Mouse (Mus musculus): ENCODE results near the gene Gm11937.

Gm11937 gene

DNA sequence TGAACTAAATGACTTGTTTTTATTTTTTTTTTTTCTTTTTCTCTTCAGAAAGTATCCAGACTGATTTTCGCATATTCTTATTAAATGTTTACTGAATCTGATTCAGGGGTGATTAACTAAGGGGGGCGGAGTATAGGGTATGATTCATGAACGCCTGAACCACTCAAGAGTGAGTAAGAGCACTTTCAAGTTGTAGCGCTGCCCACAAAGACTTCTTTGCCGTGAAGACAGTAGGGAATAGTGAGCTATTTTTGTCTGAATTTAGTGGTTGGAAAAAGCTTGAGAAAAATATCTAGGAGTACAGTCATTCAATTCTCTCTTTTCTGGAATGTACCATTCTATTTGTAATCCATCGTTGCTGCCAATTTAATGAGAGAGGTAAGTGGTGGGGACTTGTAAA lies 28.4 kb downstream of the Gm11937 start:
- in situ Hi-C loops (cut with MseI, MboI) = no loop called here

DNA sequence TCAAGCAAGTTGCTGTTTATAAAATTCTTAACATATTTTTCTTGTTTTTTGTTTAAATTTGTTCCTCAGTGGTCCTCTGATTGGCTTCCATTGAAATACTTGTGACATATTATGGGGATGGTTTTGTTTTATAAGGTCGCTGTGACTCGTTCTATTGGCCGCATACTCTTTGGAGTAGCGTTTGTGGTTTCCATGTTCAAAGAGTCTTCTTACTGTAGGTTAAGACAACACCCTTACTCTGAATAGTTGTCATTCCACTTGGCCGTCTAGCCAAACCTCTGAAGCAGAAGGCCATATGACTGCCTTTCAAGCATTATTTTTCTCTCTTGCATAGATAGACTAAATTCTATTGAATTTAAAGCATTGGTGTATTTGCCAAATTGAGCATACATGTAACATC lies 28.9 kb downstream of the Gm11937 start:
- in situ Hi-C loops (cut with MseI, MboI) = no loop called here

DNA sequence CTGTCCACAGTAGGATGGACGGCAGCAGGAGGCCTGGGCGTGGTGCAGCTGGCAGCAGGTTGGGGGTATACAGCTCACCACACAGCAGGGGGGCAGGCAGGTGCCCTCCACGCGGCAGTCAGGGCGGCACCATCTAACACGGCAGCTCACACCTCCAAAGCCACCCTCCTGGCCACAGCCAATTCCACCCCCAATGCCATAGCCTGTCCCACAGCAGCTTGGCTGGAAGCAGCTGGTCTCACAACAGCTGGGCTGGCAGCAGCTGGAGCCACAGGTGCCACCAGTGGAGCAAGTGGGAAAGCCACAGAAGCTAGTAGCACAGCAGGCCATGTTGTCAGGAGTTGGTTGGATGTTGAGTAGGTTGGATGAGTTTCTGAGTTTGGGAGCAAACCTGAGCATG lies 29.4 kb downstream of the Gm11937 start, which contains the start of gene Krtap1-5:
Krtap1-5 (minus strand) TSS at position 381 of the 400 bp plus-strand sequence.
- in situ Hi-C loops (cut with MseI, MboI) = no loop called here

DNA sequence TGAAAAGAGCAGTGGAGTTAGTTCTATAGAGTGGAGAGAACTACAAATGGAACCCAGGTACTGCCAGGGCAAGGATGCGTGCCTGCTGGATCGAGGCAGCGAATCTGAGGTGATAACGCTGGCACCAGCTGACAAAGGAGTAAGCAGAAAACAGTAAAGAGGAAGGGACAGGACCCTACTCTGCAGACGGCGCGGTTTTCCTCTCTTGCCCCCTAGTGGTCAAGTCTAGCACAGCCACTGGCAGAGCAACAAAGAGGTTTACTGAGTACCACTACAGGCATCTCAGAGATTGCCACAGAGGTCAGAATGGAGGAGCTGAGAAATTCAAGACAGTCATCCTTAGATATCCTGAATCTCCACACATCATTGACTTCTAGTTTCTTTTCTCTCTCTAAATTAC lies 35.9 kb downstream of the Gm11937 start:
- in situ Hi-C loops (cut with MseI, MboI) = loop anchor here in 1 of 2 experiments (10.0 kb wide), 1 partner anchor 109 kb away; no protein-coding TSS in a partner anchor

DNA sequence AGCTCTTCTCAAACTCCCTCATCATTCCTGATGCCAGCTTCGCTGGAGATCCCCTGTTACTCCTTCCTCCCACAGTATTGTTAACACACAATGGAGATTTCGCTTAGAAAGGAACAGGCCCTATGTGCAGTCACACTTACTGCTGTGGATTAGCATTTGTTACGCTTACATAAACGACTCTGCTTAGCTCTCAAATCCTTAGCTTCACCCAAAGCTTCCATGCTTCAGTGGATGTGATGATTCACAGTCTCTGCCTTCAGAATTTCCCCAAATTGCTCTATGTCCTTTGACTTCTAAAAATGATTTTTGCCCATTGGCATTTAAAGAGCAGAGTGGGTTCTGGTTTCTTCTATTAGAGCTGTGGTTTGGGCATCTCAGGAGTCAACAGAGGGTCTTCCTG lies 36.8 kb downstream of the Gm11937 start:
- in situ Hi-C loops (cut with MseI, MboI) = loop anchor here in 1 of 2 experiments (10.0 kb wide), 1 partner anchor 108 kb away; no protein-coding TSS in a partner anchor

DNA sequence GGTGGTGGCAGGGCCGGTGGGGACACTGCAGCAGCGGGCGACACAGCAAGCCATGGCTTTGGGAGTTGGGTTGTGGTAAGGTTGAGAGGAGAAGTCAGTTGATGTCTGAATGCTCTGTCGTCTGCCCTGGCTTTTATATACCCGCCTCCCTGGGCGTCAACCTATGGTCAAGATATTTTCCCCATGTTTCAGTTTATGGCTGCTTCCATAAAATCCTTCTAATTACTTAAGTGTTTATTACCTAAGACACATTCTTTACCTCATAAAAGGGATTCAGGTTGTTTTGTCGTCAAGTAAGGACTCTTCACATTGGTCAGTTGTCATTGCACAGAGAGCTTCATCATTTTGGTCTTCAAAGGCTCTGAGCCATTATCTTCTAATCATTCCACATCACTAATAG lies 43.5 kb downstream of the Gm11937 start, which contains the start of gene Krtap3-1:
Krtap3-1 (minus strand) TSS at position 101 of the 400 bp plus-strand sequence.
- in situ Hi-C loops (cut with MseI, MboI) = no loop called here

DNA sequence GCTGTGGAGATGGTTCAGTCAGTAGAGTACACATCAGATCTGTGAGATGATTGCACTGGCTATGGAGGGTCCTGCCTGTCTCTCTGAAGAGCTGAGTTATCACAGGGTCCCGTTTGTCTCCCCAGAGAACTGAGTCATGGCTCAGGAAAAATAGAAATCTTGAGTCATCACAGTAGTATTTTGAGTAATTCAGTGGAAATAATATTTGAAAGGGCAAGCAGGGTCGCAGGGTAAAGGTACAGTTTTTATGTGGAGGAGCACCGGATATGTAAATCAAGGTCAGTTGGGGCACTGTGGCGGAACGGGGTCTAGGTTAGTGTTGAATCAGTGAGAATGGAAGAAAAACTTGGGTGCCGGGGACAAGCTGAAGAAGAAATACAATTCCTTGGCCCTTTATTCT lies 47.4 kb downstream of the Gm11937 start:
- in situ Hi-C loops (cut with MseI, MboI) = no loop called here

All from mouse trophoblast stem cell (cell line).